In genomic region chr8:90414021-90414420, GRCm38 (mm10) we compare ENCODE assay signal across 20 mouse cellular contexts.
DNase-seq lines count a peak whose midpoint lies in the region; ATAC-seq and TF ChIP-seq lines count a peak whose summit lies in the region.
"Had no signal": no experiment of that assay in that cellular context is flagged by ENCODE, and none has a peak within 500 bp of the region (broad histone marks: within the 10 kb centered on the region; RNA-seq: fewer than 3 reads in every experiment).

No protein-coding gene starts in this region.

- H3K4me2 ChIP-seq in forebrain, postnatal 0 days (ENCODE audit: low read depth): no peak overlapping the region
- no peak overlapping the region for H3K4me2 ChIP-seq in forebrain, embryonic 13.5 days
- H3K4me2 ChIP-seq in heart, embryonic 11.5 days: no peak overlapping the region
- H3K4me2 ChIP-seq: embryonic facial prominence, embryonic 13.5 days; liver, embryonic 12.5 days; lung, embryonic 14.5 days; midbrain, embryonic 12.5 days had no signal

- H3K4me3 ChIP-seq in forebrain, postnatal 0 days (ENCODE audit: low read depth, low read length): no peak overlapping the region
- H3K4me3 ChIP-seq in forebrain, embryonic 13.5 days: no peak overlapping the region
- no peak overlapping the region for H3K4me3 ChIP-seq in heart, embryonic 11.5 days (ENCODE audit: low read depth, low read length)
- H3K4me3 ChIP-seq: embryonic facial prominence, embryonic 13.5 days; gastrocnemius, adult 2 months; layer of hippocampus, adult 2 months; liver, embryonic 12.5 days; midbrain, embryonic 12.5 days had no signal

- H3K36me3 ChIP-seq in forebrain, postnatal 0 days (ENCODE audit: insufficient read depth): no peaks in the 10 kb centered on the region
- H3K36me3 ChIP-seq in forebrain, embryonic 13.5 days (ENCODE audit: poor library complexity, severe bottlenecking): no peaks in the 10 kb centered on the region
- H3K36me3 ChIP-seq in heart, embryonic 11.5 days (ENCODE audit: control insufficient read depth, insufficient read depth, low read length): no peaks in the 10 kb centered on the region
- H3K36me3 ChIP-seq: embryonic facial prominence, embryonic 13.5 days; liver, embryonic 12.5 days; midbrain, embryonic 12.5 days had no signal

- no peak for ATAC-seq in forebrain, postnatal 0 days
- ATAC-seq in forebrain, embryonic 13.5 days: no peak
- ATAC-seq in heart, embryonic 11.5 days (replicated peaks; ENCODE audit: insufficient number of reproducible peaks, low FRiP score, low TSS enrichment): no peak
- ATAC-seq: activated CD4-positive, CD25-positive, alpha-beta regulatory T cell, adult 4 months; intestine, embryonic 16.5 days; liver, embryonic 12.5 days; Patski had no signal

- DNase-seq in forebrain, postnatal 0 days: peak; percentile 51
- DNase-seq in retina, postnatal 1 day: peak; percentile 26
- DNase-seq in retina, embryonic 14.5 days (ENCODE audit: low spot score): no peak
- DNase-seq in cerebellum, adult 8-10 months: peak; percentile 3
- DNase-seq in kidney, adult 9 months: no peak
- DNase-seq: gastrocnemius, adult 2 months; heart, adult 11 months; kidney, postnatal 10 days; lung, embryonic 14.5 days had no signal

- no peak overlapping the region for H3K9ac ChIP-seq in forebrain, postnatal 0 days
- no peak overlapping the region for H3K9ac ChIP-seq in forebrain, embryonic 13.5 days
- no peak overlapping the region for H3K9ac ChIP-seq in heart, embryonic 11.5 days (ENCODE audit: low read depth, low read length)
- H3K9ac ChIP-seq: embryonic facial prominence, embryonic 13.5 days; liver, embryonic 12.5 days; lung, embryonic 14.5 days; midbrain, embryonic 12.5 days had no signal

- no peaks in the 10 kb centered on the region for H3K9me3 ChIP-seq in forebrain, postnatal 0 days (ENCODE audit: low read length)
- no peaks in the 10 kb centered on the region for H3K9me3 ChIP-seq in forebrain, embryonic 13.5 days (replicated peaks)
- no peaks in the 10 kb centered on the region for H3K9me3 ChIP-seq in heart, embryonic 11.5 days (replicated peaks; ENCODE audit: control insufficient read depth, low read length)
- H3K9me3 ChIP-seq: embryonic facial prominence, embryonic 13.5 days; midbrain, embryonic 12.5 days had no signal

- H3K27me3 ChIP-seq in forebrain, postnatal 0 days (ENCODE audit: insufficient read depth, low read length): no peaks in the 10 kb centered on the region
- H3K27me3 ChIP-seq in forebrain, embryonic 13.5 days: no peaks in the 10 kb centered on the region
- H3K27me3 ChIP-seq in heart, embryonic 11.5 days (ENCODE audit: control insufficient read depth, insufficient read depth, low read length): no peaks in the 10 kb centered on the region
- H3K27me3 ChIP-seq: embryonic facial prominence, embryonic 13.5 days; liver, embryonic 12.5 days; midbrain, embryonic 12.5 days had no signal

- H3K4me1 ChIP-seq in forebrain, postnatal 0 days (ENCODE audit: insufficient read depth): no peaks in the 10 kb centered on the region
- H3K4me1 ChIP-seq in forebrain, embryonic 13.5 days: 0 out of 2 replicates have a peak, but pooled peaks cover 5% of the 10 kb centered on the region
- H3K4me1 ChIP-seq in heart, embryonic 11.5 days (ENCODE audit: control insufficient read depth, insufficient read depth, low read length): no peaks in the 10 kb centered on the region
- H3K4me1 ChIP-seq: liver, embryonic 12.5 days; midbrain, embryonic 12.5 days had no signal

- no peak for TF ChIP-seq CTCF in forebrain, postnatal 0 days (IDR thresholded peaks at IDR 0.05; ENCODE audit: low read depth)

- no peak overlapping the region for H3K27ac ChIP-seq in forebrain, postnatal 0 days (ENCODE audit: low read depth, low read length)
- no peak overlapping the region for H3K27ac ChIP-seq in forebrain, embryonic 13.5 days
- no peak overlapping the region for H3K27ac ChIP-seq in heart, embryonic 11.5 days (ENCODE audit: low read depth, low read length)
- H3K27ac ChIP-seq: embryonic facial prominence, embryonic 13.5 days; gastrocnemius, adult 2 months; layer of hippocampus, adult 2 months; liver, embryonic 12.5 days; macrophage; midbrain, embryonic 12.5 days; stomach, postnatal 0 days had no signal

- 48% methylated on average over 2 of the region's 2 CpGs for WGBS in forebrain, postnatal 0 days
- 76% methylated on average over 2 of the region's 2 CpGs for WGBS in forebrain, embryonic 13.5 days
- 67% methylated on average over 2 of the region's 2 CpGs for WGBS in heart, embryonic 11.5 days (ENCODE audit: insufficient replicate concordance)

Comparison
In these comparisons a context has a peak if more than half of its experiments do, and no peak if none do; other contexts are left out.
1. DNase-seq: peak in forebrain, postnatal 0 days (single experiment), retina, postnatal 1 day (single experiment) and cerebellum, adult 8-10 months (single experiment); none in retina, embryonic 14.5 days (single experiment) and kidney, adult 9 months (single experiment).